Mouse (Mus musculus): ENCODE results near the gene Rangrf. TPM values are rescaled to one million over a fixed set of nuclear protein-coding genes. Genes with fewer than 3 reads are reported as not detected.
A peak's percentile ranks its signal among the peaks of the same experiment; 100 is the strongest.
"Not testable (repeated sequence)": the region's sequence is repeated elsewhere in the genome, so short reads cannot be mapped to it uniquely, and the experiment has no call there.

Rangrf gene
- polyA plus RNA-seq, 1 experiment from 2014 or later = 27.6 TPM

GRCm38 (mm10) chr11:68973250-68974058 lies 1.5 kb downstream of the Rangrf start:
- not testable (repeated sequence) for H3K36me3 ChIP-seq; H3K9me3 ChIP-seq; H3K27me3 ChIP-seq; H3K27ac ChIP-seq (replicated peaks)
- Histone ChIP-seq H3K9ac (peak overlapping the region; percentile 58), H3K4me2 (peak overlapping the region; percentile 61), H3K4me3 (peak overlapping the region; percentile 45), H3K4me1 (replicated peaks) (peaks cover 16% of the 10 kb centered on the region)
- peak; percentile 88 for ATAC-seq (ENCODE audit: low read depth)
- under 1% methylated on average over 38 of the region's 38 CpGs for WGBS

- Histone ChIP-seq H3K4me1 (replicated peaks) (peaks cover 27% of the 10 kb centered on the region), H3K27me3 (0 out of 2 replicates have a peak, but pooled peaks cover 3% of the 10 kb centered on the region), H3K4me3 (no peak overlapping the region), H3K9me3 (no peaks in the 10 kb centered on the region), H3K27ac (replicated peaks) (no peak overlapping the region), H3K36me3 (no peaks in the 10 kb centered on the region), H3K9ac (no peak overlapping the region), H3K4me2 (no peak overlapping the region)
- ATAC-seq (ENCODE audit: low read depth) = no peak
- 73% methylated on average over 4 of the region's 4 CpGs for WGBS
Measured at GRCm38 (mm10) chr11:68970232-68970631, 4.8 kb downstream of the Rangrf start.

- 0 out of 2 replicates have a peak, but pooled peaks cover 3% of the 10 kb centered on the region for H3K27me3 ChIP-seq
- H3K9ac ChIP-seq = peak overlapping the region; percentile 81
- H3K27ac ChIP-seq (replicated peaks) = no peak overlapping the region
- 87% methylated on average over 11 of the region's 11 CpGs for WGBS
- no peak for ATAC-seq (ENCODE audit: low read depth)
- no peaks in the 10 kb centered on the region for H3K9me3 ChIP-seq
- peaks cover 23% of the 10 kb centered on the region for H3K4me1 ChIP-seq (replicated peaks)
- peak overlapping the region; percentile 71 for H3K4me2 ChIP-seq
- H3K36me3 ChIP-seq = no peaks in the 10 kb centered on the region
- 0 out of 2 replicates have a peak overlapping the region, but pooled peaks have one; percentile 60 for H3K4me3 ChIP-seq
Measured at GRCm38 (mm10) chr11:68968752-68969151, 6.2 kb downstream of the Rangrf start.

GRCm38 (mm10) chr11:68967337-68968282 lies 7.4 kb downstream of the Rangrf start, which contains the start of gene Slc25a35:
TSS of gene Slc25a35 (plus strand) at chr11:68968131.
- Histone ChIP-seq H3K4me2 (peak within 1 kb of the TSS; percentile 71), H3K4me3 (peak within 1 kb of the TSS; percentile 60), H3K9me3 (no peaks in the 10 kb centered on the region), H3K27me3 (0 out of 2 replicates have a peak, but pooled peaks cover 3% of the 10 kb centered on the region), H3K4me1 (replicated peaks) (peaks cover 15% of the 10 kb centered on the region), H3K36me3 (no peaks in the 10 kb centered on the region), H3K9ac (peak within 1 kb of the TSS; percentile 81), H3K27ac (replicated peaks) (peak within 1 kb of the TSS; percentile 64)
- under 1% methylated on average over 50 of the region's 50 CpGs for WGBS
- peak; percentile 96 for ATAC-seq (ENCODE audit: low read depth)

GRCm38 (mm10) chr11:68966554-68966953 lies 8.4 kb downstream of the Rangrf start:
- H3K27ac ChIP-seq (replicated peaks) = no peak overlapping the region
- H3K27me3 ChIP-seq = 0 out of 2 replicates have a peak, but pooled peaks cover 3% of the 10 kb centered on the region
- 54% methylated on average over 1 of the region's 1 CpGs for WGBS
- no peaks in the 10 kb centered on the region for H3K9me3 ChIP-seq
- no peak overlapping the region for H3K9ac ChIP-seq
- no peak overlapping the region for H3K4me3 ChIP-seq
- no peaks in the 10 kb centered on the region for H3K36me3 ChIP-seq
- 0 out of 2 replicates have a peak overlapping the region, but pooled peaks have one; percentile 71 for H3K4me2 ChIP-seq
- ATAC-seq (ENCODE audit: low read depth) = no peak
- peaks cover 14% of the 10 kb centered on the region for H3K4me1 ChIP-seq (replicated peaks)

GRCm38 (mm10) chr11:68965845-68966244 lies 9.1 kb downstream of the Rangrf start:
- Histone ChIP-seq H3K27ac (replicated peaks) (no peak overlapping the region), H3K9ac (no peak overlapping the region), H3K36me3 (no peaks in the 10 kb centered on the region), H3K4me1 (replicated peaks) (peaks cover 14% of the 10 kb centered on the region), H3K27me3 (0 out of 2 replicates have a peak, but pooled peaks cover 3% of the 10 kb centered on the region), H3K4me3 (no peak overlapping the region), H3K4me2 (no peak overlapping the region), H3K9me3 (no peaks in the 10 kb centered on the region)
- no peak for ATAC-seq (ENCODE audit: low read depth)
- WGBS = 27% methylated on average over 3 of the region's 3 CpGs

GRCm38 (mm10) chr11:68965050-68965449 lies 9.9 kb downstream of the Rangrf start:
- H3K9ac ChIP-seq = no peak overlapping the region
- H3K27me3 ChIP-seq = 0 out of 2 replicates have a peak, but pooled peaks cover 3% of the 10 kb centered on the region
- no peaks in the 10 kb centered on the region for H3K9me3 ChIP-seq
- H3K4me3 ChIP-seq = no peak overlapping the region
- H3K36me3 ChIP-seq = no peaks in the 10 kb centered on the region
- H3K4me2 ChIP-seq = no peak overlapping the region
- H3K4me1 ChIP-seq (replicated peaks) = peaks cover 14% of the 10 kb centered on the region
- no peak overlapping the region for H3K27ac ChIP-seq (replicated peaks)
- no peak for ATAC-seq (ENCODE audit: low read depth)

GRCm38 (mm10) chr11:68963405-68963804 lies 11.6 kb downstream of the Rangrf start:
- H3K36me3 ChIP-seq = no peaks in the 10 kb centered on the region
- H3K27ac ChIP-seq (replicated peaks) = no peak overlapping the region
- no peak for ATAC-seq (ENCODE audit: low read depth)
- H3K4me2 ChIP-seq = no peak overlapping the region
- H3K9ac ChIP-seq = no peak overlapping the region
- H3K4me1 ChIP-seq (replicated peaks) = peaks cover 10% of the 10 kb centered on the region
- no peaks in the 10 kb centered on the region for H3K9me3 ChIP-seq
- no peak overlapping the region for H3K4me3 ChIP-seq
- H3K27me3 ChIP-seq = 0 out of 2 replicates have a peak, but pooled peaks cover 3% of the 10 kb centered on the region
- WGBS = 75% methylated on average over 2 of the region's 2 CpGs

- H3K9me3 ChIP-seq; H3K27me3 ChIP-seq; H3K9ac ChIP-seq; H3K36me3 ChIP-seq; H3K4me2 ChIP-seq; H3K4me3 ChIP-seq; ATAC-seq (ENCODE audit: low read depth); H3K4me1 ChIP-seq (replicated peaks); H3K27ac ChIP-seq (replicated peaks): not testable (repeated sequence)
- 27% methylated on average over 11 of the region's 11 CpGs for WGBS
Measured at GRCm38 (mm10) chr11:68962159-68962558, 12.8 kb downstream of the Rangrf start.

- Histone ChIP-seq H3K4me2 (no peak overlapping the region), H3K4me1 (replicated peaks) (no peaks in the 10 kb centered on the region), H3K27me3 (peaks cover 14% of the 10 kb centered on the region), H3K27ac (replicated peaks) (no peak overlapping the region), H3K4me3 (no peak overlapping the region), H3K9me3 (no peaks in the 10 kb centered on the region), H3K36me3 (no peaks in the 10 kb centered on the region), H3K9ac (no peak overlapping the region)
- 72% methylated on average over 3 of the region's 3 CpGs for WGBS
- ATAC-seq (ENCODE audit: low read depth) = no peak
Measured at GRCm38 (mm10) chr11:68961596-68961995, 13.4 kb downstream of the Rangrf start.

- Histone ChIP-seq H3K4me1 (replicated peaks) (peaks cover 17% of the 10 kb centered on the region), H3K4me2 (no peak overlapping the region), H3K9me3 (no peaks in the 10 kb centered on the region), H3K9ac (no peak overlapping the region), H3K27ac (replicated peaks) (no peak overlapping the region), H3K36me3 (no peaks in the 10 kb centered on the region), H3K27me3 (peaks cover 46% of the 10 kb centered on the region), H3K4me3 (no peak overlapping the region)
- WGBS = 78% methylated on average over 1 of the region's 1 CpGs
- ATAC-seq (ENCODE audit: low read depth) = no peak
Measured at GRCm38 (mm10) chr11:68957971-68958370, 17.0 kb downstream of the Rangrf start.

Measured in neural tube, embryonic 13.5 days (tissue).